Mouse (Mus musculus): ENCODE results near the gene Ccl1.

DNA sequence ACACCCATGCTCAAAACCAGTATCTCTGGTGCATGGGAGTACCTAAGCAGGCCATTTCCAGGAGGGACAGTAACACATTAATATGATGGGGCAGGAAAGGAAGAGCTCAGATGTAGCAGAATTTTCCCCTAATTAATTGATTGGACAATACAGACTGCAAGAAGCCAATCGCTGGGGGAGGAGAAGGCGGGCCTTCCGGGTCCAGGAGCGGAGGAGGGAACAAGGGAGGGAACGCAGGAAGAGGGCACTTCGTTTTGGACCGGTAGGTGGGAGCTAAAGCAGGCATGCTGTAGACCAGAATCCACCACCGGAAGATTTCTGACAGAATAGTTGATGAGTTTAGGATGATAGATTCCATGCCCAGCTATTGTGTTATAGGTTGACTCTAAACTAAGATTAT, 142.2 kb downstream of the Ccl1 start:
- no peak for TF ChIP-seq CTCF (conservative IDR thresholded peaks at IDR 0.05; ENCODE audit: low read length)
- no peak for TF ChIP-seq POU5F1 (IDR thresholded peaks at IDR 0.05; ENCODE audit: borderline replicate concordance, low read length)
